Mouse (Mus musculus): ENCODE data around the gene Exoc3l. TPM values are rescaled to one million over a fixed set of nuclear protein-coding genes. Genes with fewer than 3 reads are reported as not detected.

Exoc3l gene
- polyA plus RNA-seq, 1 experiment: 28.5 TPM

GRCm38 (mm10) chr8:105290554-105291314, 5.2 kb downstream of the Exoc3l start:
- no peaks in the 10 kb centered on the region for H3K36me3 ChIP-seq (ENCODE audit: control insufficient read depth, insufficient read depth, low read length)
- H3K27me3 ChIP-seq (ENCODE audit: control insufficient read depth, insufficient read depth, low read length): no peaks in the 10 kb centered on the region; the same call in 1 of the 2 replicates

GRCm38 (mm10) chr8:105289805-105290460, 6.0 kb downstream of the Exoc3l start, which contains the start of gene 4931428F04Rik:
TSS of gene 4931428F04Rik (minus strand) at chr8:105289864.
- peaks cover 17% of the 10 kb centered on the region for H3K4me1 ChIP-seq (ENCODE audit: control insufficient read depth, insufficient read depth, low read length)
- peak within 1 kb of the TSS; percentile 67 for H3K27ac ChIP-seq (ENCODE audit: control insufficient read depth, insufficient read depth, low read depth, low read length)
- no peaks in the 10 kb centered on the region; the same call in 1 of the 2 replicates for H3K27me3 ChIP-seq (ENCODE audit: control insufficient read depth, insufficient read depth, low read length)
- TF ChIP-seq POLR2A (IDR thresholded peaks at IDR 0.05; ENCODE audit: control insufficient read depth, low read depth, low read length) (peak; percentile 90; the same call in 1 of the 2 replicates), CTCF (IDR thresholded peaks at IDR 0.05; ENCODE audit: control insufficient read depth, insufficient read depth, insufficient replicate concordance, low read depth, low read length) (peak; percentile 40; the same call in 1 of the 2 replicates)
- H3K4me3 ChIP-seq (ENCODE audit: control insufficient read depth, low read depth, low read length): peak within 1 kb of the TSS; percentile 95
- no peaks in the 10 kb centered on the region for H3K36me3 ChIP-seq (ENCODE audit: control insufficient read depth, insufficient read depth, low read length)

More at GRCm38 (mm10) chr8:105290554-105291314, 5.2 kb downstream of the Exoc3l start:
- TF ChIP-seq POLR2A (IDR thresholded peaks at IDR 0.05; ENCODE audit: control insufficient read depth, low read depth, low read length) (no peak), CTCF (IDR thresholded peaks at IDR 0.05; ENCODE audit: control insufficient read depth, insufficient read depth, insufficient replicate concordance, low read depth, low read length) (peak; percentile 89)
- peaks cover 17% of the 10 kb centered on the region for H3K4me1 ChIP-seq (ENCODE audit: control insufficient read depth, insufficient read depth, low read length)
- no peak overlapping the region for H3K27ac ChIP-seq (ENCODE audit: control insufficient read depth, insufficient read depth, low read depth, low read length)
- peak overlapping the region; percentile 95 for H3K4me3 ChIP-seq (ENCODE audit: control insufficient read depth, low read depth, low read length)

- H3K4me3 ChIP-seq (ENCODE audit: control insufficient read depth, low read depth, low read length): peak overlapping the region; percentile 95
- TF ChIP-seq CTCF (IDR thresholded peaks at IDR 0.05; ENCODE audit: control insufficient read depth, insufficient read depth, insufficient replicate concordance, low read depth, low read length) (no peak), POLR2A (IDR thresholded peaks at IDR 0.05; ENCODE audit: control insufficient read depth, low read depth, low read length) (no peak; the same call in none of the 2 replicates)
- no peaks in the 10 kb centered on the region; the same call in 1 of the 2 replicates for H3K27me3 ChIP-seq (ENCODE audit: control insufficient read depth, insufficient read depth, low read length)
- peak overlapping the region; percentile 63 for H3K27ac ChIP-seq (ENCODE audit: control insufficient read depth, insufficient read depth, low read depth, low read length)
- peaks cover 17% of the 10 kb centered on the region for H3K4me1 ChIP-seq (ENCODE audit: control insufficient read depth, insufficient read depth, low read length)
- no peaks in the 10 kb centered on the region for H3K36me3 ChIP-seq (ENCODE audit: control insufficient read depth, insufficient read depth, low read length)
These were observed 6.8 kb downstream of the Exoc3l start for GRCm38 (mm10) chr8:105288958-105289732.

- Histone ChIP-seq H3K27me3 (ENCODE audit: control insufficient read depth, insufficient read depth, low read length) (no peaks in the 10 kb centered on the region; the same call in 1 of the 2 replicates), H3K4me1 (ENCODE audit: control insufficient read depth, insufficient read depth, low read length) (peaks cover 17% of the 10 kb centered on the region), H3K27ac (ENCODE audit: control insufficient read depth, insufficient read depth, low read depth, low read length) (no peak overlapping the region), H3K4me3 (ENCODE audit: control insufficient read depth, low read depth, low read length) (peak overlapping the region; percentile 95), H3K36me3 (ENCODE audit: control insufficient read depth, insufficient read depth, low read length) (no peaks in the 10 kb centered on the region)
- TF ChIP-seq CTCF (IDR thresholded peaks at IDR 0.05; ENCODE audit: control insufficient read depth, insufficient read depth, insufficient replicate concordance, low read depth, low read length): no peak
- TF ChIP-seq POLR2A (IDR thresholded peaks at IDR 0.05; ENCODE audit: control insufficient read depth, low read depth, low read length): no peak
These were observed 7.7 kb downstream of the Exoc3l start for GRCm38 (mm10) chr8:105288231-105288630.

- Histone ChIP-seq H3K27me3 (ENCODE audit: control insufficient read depth, insufficient read depth, low read length) (no peaks in the 10 kb centered on the region; the same call in 1 of the 2 replicates), H3K4me1 (ENCODE audit: control insufficient read depth, insufficient read depth, low read length) (peaks cover 17% of the 10 kb centered on the region), H3K27ac (ENCODE audit: control insufficient read depth, insufficient read depth, low read depth, low read length) (no peak overlapping the region), H3K36me3 (ENCODE audit: control insufficient read depth, insufficient read depth, low read length) (no peaks in the 10 kb centered on the region), H3K4me3 (ENCODE audit: control insufficient read depth, low read depth, low read length) (peak overlapping the region; percentile 58)
- TF ChIP-seq CTCF (IDR thresholded peaks at IDR 0.05; ENCODE audit: control insufficient read depth, insufficient read depth, insufficient replicate concordance, low read depth, low read length) (no peak), POLR2A (IDR thresholded peaks at IDR 0.05; ENCODE audit: control insufficient read depth, low read depth, low read length) (no peak)
These were observed 9.0 kb downstream of the Exoc3l start for GRCm38 (mm10) chr8:105286907-105287306.

GRCm38 (mm10) chr8:105285514-105285913, 10.4 kb downstream of the Exoc3l start:
- H3K4me1 ChIP-seq (ENCODE audit: control insufficient read depth, insufficient read depth, low read length): peaks cover 14% of the 10 kb centered on the region
- TF ChIP-seq POLR2A (IDR thresholded peaks at IDR 0.05; ENCODE audit: control insufficient read depth, low read depth, low read length) (no peak), CTCF (IDR thresholded peaks at IDR 0.05; ENCODE audit: control insufficient read depth, insufficient read depth, insufficient replicate concordance, low read depth, low read length) (no peak)
- no peak overlapping the region for H3K27ac ChIP-seq (ENCODE audit: control insufficient read depth, insufficient read depth, low read depth, low read length)
- no peaks in the 10 kb centered on the region for H3K36me3 ChIP-seq (ENCODE audit: control insufficient read depth, insufficient read depth, low read length)
- peak overlapping the region; percentile 23 for H3K4me3 ChIP-seq (ENCODE audit: control insufficient read depth, low read depth, low read length)
- H3K27me3 ChIP-seq (ENCODE audit: control insufficient read depth, insufficient read depth, low read length): no peaks in the 10 kb centered on the region; the same call in 1 of the 2 replicates
